Mouse (Mus musculus) ES-E14 (cell line): ENCODE results near the gene Pcnx2. TPM values are rescaled to one million over a fixed set of nuclear protein-coding genes. Genes with fewer than 3 reads are reported as not detected.

Source experiments
- DNase-seq: peaks from one replicate; pipeline ENCODE4 v3.0.0-alpha.2; 2013; ENCODE audit warnings: low read depth, low spot score
- H3K27ac ChIP-seq: 2 replicates; pipeline ENCODE4 v1.5.1; 2012; ENCODE audit warnings: low read depth, mild to moderate bottlenecking, low read length, moderate library complexity, mixed read lengths; ENCODE audit not compliant: poor library complexity, insufficient read depth, severe bottlenecking
- H3K36me3 ChIP-seq: 2 replicates; pipeline ENCODE4 v1.6.1; 2012; ENCODE audit warnings: mild to moderate bottlenecking, low read length, moderate library complexity, mixed read lengths; ENCODE audit not compliant: control insufficient read depth, poor library complexity, insufficient read depth, severe bottlenecking
- H3K4me1 ChIP-seq, 2 experiments: fragments of 150-350 bp in 1 of 2; sonication (generic) in 1 of 2; 2 replicates each; pipeline ENCODE4 v1.6.1; 2012; ENCODE audit warnings: low read length in 2 of 2, mild to moderate bottlenecking in 1 of 2, mixed read lengths in 1 of 2; ENCODE audit not compliant: control insufficient read depth in 2 of 2, insufficient read depth in 2 of 2, poor library complexity in 1 of 2
- H3K4me3 ChIP-seq, 2 experiments: fragments of 150-350 bp in 1 of 2; sonication (generic) in 1 of 2; 2 replicates each; pipeline ENCODE4 v1.5.1; 2012; ENCODE audit warnings: low read length in 2 of 2, low read depth in 1 of 2, mild to moderate bottlenecking in 1 of 2, mixed read lengths in 1 of 2; ENCODE audit not compliant: insufficient read depth in 1 of 2, poor library complexity in 1 of 2, severe bottlenecking in 1 of 2
- H3K9ac ChIP-seq: 2 replicates; pipeline ENCODE4 v1.6.1; 2012; ENCODE audit warnings: low read depth, mild to moderate bottlenecking, low read length, mixed read lengths; ENCODE audit not compliant: poor library complexity, insufficient read depth, severe bottlenecking
- H3K9me3 ChIP-seq: fragments of 150-350 bp; sonication (generic); 2 replicates; pipeline ENCODE4 v1.6.1; 2012; ENCODE audit warnings: low read depth, mild to moderate bottlenecking, low read length; ENCODE audit not compliant: control insufficient read depth, insufficient read depth
- CHD2 ChIP-seq: IDR thresholded peaks from 2 replicates; pipeline ENCODE4 v1.6.1; 2014; ENCODE audit warnings: mild to moderate bottlenecking, low read depth, low read length, inconsistent platforms
- HCFC1 ChIP-seq: IDR thresholded peaks from 2 replicates; pipeline ENCODE4 v1.6.1; 2012; ENCODE audit warnings: low read length, inconsistent platforms, borderline replicate concordance; ENCODE audit not compliant: insufficient read depth
- MAFK ChIP-seq: IDR thresholded peaks from 2 replicates; pipeline ENCODE4 v1.6.1; 2014; ENCODE audit warnings: mild to moderate bottlenecking, low read depth, low read length, inconsistent platforms; ENCODE audit not compliant: insufficient read depth
- ZC3H11A ChIP-seq: IDR thresholded peaks from 2 replicates; pipeline ENCODE4 v1.6.1; 2012; ENCODE audit warnings: low read depth, mild to moderate bottlenecking, inconsistent platforms, low read length, borderline replicate concordance
- ZNF384 ChIP-seq: IDR thresholded peaks from 2 replicates; pipeline ENCODE4 v1.6.1; 2012; ENCODE audit warnings: low read depth, low read length, inconsistent platforms
- in situ Hi-C, 2 experiments: fragments of 600-800 bp; cut with MboI; formaldehyde crosslinking; loops; one replicate each; pipeline ENCODE4 v1.15.1; 2025; ENCODE audit warnings: low sequenced_read_pairs in 2 of 2, inconsistent platforms in 1 of 2; ENCODE audit not compliant: unreplicated experiment in 2 of 2
- total RNA-seq: library from RNA; depleted of rRNA; stranded (reverse); fragments of 300-350 nt; gene quantifications from 2 replicates; pipeline ENCODE4 v1.2.3, GENCODE M21; 2012

Pcnx2 gene
- total RNA-seq, 1 experiment = 2.0 TPM

DNA sequence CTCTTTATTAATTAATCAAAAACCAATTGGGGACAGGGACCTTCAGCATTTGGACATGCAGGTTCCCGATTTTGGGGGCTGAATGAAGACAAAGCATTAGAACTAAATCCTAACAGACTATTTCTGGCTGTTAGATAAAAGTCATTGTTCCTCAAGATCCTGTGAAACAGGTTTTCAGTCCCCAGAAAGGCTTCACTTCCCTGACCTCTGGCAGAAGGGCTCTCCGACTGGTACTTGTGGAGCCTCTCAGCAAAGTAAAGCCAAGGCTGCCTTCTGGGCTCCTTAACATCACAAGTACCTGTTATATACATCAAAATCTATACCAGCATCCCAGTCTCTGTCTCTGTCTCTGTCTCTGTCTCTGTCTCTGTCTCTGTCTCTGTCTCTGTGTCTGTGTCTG is 7.2 kb upstream of the Pcnx2 start:
- Histone ChIP-seq H3K27ac (no peak overlapping the region), H3K4me3 (no peak overlapping the region), H3K36me3 (no peaks in the 10 kb centered on the region), H3K4me1 (no peaks in the 10 kb centered on the region), H3K9ac (no peak overlapping the region), H3K9me3 (no peaks in the 10 kb centered on the region)
- no peak for DNase-seq
- in situ Hi-C loops = no loop called here
- TF ChIP-seq ZC3H11A (no peak), HCFC1 (no peak), MAFK (no peak), ZNF384 (no peak), CHD2 (no peak)

DNA sequence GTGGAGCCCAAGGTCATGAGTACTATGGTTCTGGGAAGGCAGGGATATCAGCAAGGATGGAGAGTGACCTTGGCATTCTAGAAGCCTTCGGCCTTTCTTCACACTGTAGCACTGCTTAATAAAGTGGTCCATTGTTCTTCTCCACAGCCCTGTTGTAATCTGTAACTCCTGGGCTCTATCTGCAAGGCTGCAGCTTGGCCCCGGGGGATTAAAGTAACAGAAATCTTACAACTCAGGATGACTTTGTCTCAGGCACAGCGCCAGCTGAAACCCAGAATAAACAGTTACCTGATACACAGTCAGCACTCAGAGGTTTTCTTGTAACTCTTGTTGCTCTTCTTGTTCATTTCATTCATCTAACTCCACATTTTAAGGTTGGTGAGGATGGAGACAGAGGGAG is 4.4 kb upstream of the Pcnx2 start:
- in situ Hi-C loops = no loop called here
- Histone ChIP-seq H3K27ac (no peak overlapping the region), H3K9ac (no peak overlapping the region), H3K36me3 (no peaks in the 10 kb centered on the region), H3K4me3 (no peak overlapping the region), H3K9me3 (no peaks in the 10 kb centered on the region), H3K4me1 (no peaks in the 10 kb centered on the region; a peak in 1 of 4 replicates)
- DNase-seq = no peak
- TF ChIP-seq CHD2 = no peak
- TF ChIP-seq MAFK = no peak
- TF ChIP-seq HCFC1 = no peak

DNA sequence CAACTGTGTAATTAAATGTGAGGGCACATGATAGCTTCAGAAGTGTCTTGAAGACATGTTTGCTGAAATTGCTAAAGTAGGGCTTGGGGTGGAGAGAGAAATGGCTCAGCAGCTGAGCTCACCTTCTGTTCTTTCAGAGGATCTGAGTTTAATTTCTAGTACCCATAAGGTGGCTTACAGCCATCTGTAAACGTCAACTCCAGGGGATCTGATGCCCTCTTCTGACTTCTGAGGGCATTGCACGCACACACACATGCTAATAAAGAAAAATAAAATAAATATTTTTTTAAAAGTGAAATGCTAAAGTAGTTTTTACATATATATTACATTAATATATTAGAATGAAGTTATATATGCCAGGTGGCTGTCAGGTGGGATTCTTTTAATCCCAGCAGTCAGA is 3.0 kb upstream of the Pcnx2 start:
- in situ Hi-C loops = no loop called here
- no peak for TF ChIP-seq ZC3H11A
- no peak for TF ChIP-seq ZNF384
- no peak for TF ChIP-seq CHD2
- no peak for TF ChIP-seq MAFK
- no peak for TF ChIP-seq HCFC1
- Histone ChIP-seq H3K27ac (no peak overlapping the region), H3K9me3 (no peaks in the 10 kb centered on the region), H3K4me1 (no peaks in the 10 kb centered on the region; a peak in 1 of 4 replicates), H3K9ac (no peak overlapping the region), H3K4me3 (no peak overlapping the region), H3K36me3 (no peaks in the 10 kb centered on the region)
- no peak for DNase-seq

DNA sequence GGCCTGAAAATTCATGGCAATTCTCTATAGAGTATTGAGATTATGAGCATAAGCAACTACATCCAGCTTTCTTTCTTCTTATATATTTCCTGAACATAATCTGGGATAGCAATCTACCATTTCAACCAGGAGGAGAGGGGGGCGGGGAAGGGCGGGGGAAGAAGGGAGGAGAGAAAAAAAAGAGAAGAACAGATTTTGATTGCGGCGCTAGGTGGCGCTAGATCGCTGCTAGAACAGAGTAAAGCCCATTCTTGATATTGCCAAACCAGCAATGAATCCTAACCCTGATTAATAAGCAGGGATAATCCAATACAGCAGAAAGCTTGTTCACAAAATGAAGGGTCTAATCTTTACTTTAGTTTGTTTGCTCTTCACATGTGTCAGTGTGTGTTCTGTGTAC is 782 bp upstream of the Pcnx2 start:
- TF ChIP-seq MAFK (no peak), CHD2 (no peak), ZC3H11A (no peak), ZNF384 (peak; percentile 81), HCFC1 (no peak)
- Histone ChIP-seq H3K9ac (no peak overlapping the region), H3K27ac (no peak overlapping the region), H3K4me1 (no peaks in the 10 kb centered on the region; a peak in 1 of 4 replicates), H3K9me3 (no peaks in the 10 kb centered on the region), H3K4me3 (no peak overlapping the region), H3K36me3 (no peaks in the 10 kb centered on the region)
- in situ Hi-C loops = no loop called here
- DNase-seq = peak; percentile 48

DNA sequence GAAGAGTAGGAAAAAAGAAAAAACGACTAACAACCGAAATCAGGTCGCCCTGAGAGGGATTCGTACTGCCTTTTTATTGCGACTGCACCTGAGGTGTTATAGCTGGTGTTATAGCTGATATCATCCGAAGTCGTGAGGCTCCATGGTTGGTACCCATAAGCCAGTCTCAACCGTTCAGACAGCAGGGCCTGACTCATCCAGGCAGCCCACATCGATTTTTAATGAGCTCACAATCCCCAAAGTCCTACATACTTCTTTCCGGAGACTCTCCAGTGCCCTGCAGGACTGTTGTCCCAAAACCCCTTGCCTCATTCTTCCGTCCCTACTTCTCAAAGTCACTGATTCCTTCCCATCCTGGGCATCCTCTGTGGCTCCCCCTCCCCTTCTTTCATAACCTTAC is 729 bp downstream of the Pcnx2 start:
- H3K4me3 ChIP-seq = no peak overlapping the region
- in situ Hi-C loops = no loop called here
- TF ChIP-seq ZC3H11A (no peak), HCFC1 (no peak), ZNF384 (no peak), MAFK (no peak), CHD2 (no peak)

More for the DNA sequence above, 729 bp downstream of the Pcnx2 start:
- DNase-seq = no peak
- Histone ChIP-seq H3K9ac (no peak overlapping the region), H3K9me3 (no peaks in the 10 kb centered on the region), H3K4me1 (no peaks in the 10 kb centered on the region; a peak in 1 of 4 replicates), H3K36me3 (no peaks in the 10 kb centered on the region), H3K27ac (no peak overlapping the region)
